Mouse (Mus musculus): Measurements from ENCODE around the gene Elp4.

- TF ChIP-seq CTCF (IDR thresholded peaks at IDR 0.05; ENCODE audit: extremely low read depth, insufficient read depth, insufficient read length, insufficient replicate concordance), result no peak
- TF ChIP-seq POLR2A (IDR thresholded peaks at IDR 0.05; ENCODE audit: low read depth, low read length), result no peak
These were observed 51.4 kb downstream of the Elp4 start for GRCm38 (mm10) chr2:105852971-105853370.

Data from spleen, adult 2 months (tissue).